Mouse (Mus musculus) brain, embryonic 14.5 days (tissue): Measurements from ENCODE around the gene Pilra.
"Not testable (repeated sequence)": the region's sequence is repeated elsewhere in the genome, so short reads cannot be mapped to it uniquely, and the experiment has no call there.

ENCODE experiments used
- CTCF ChIP-seq: fragments of 200-500 bp; IDR thresholded peaks from 2 replicates; pipeline ENCODE4 v1.5.1; 2012; ENCODE audit warnings: inconsistent platforms, mild to moderate bottlenecking, moderate library complexity, borderline replicate concordance; ENCODE audit not compliant: insufficient read depth, insufficient read length; ENCODE audit errors: extremely low read depth
- POLR2A ChIP-seq: fragments of 200-500 bp; IDR thresholded peaks from 2 replicates; pipeline ENCODE4 v1.6.1; 2012; ENCODE audit warnings: mild to moderate bottlenecking, inconsistent platforms, borderline replicate concordance; ENCODE audit not compliant: poor library complexity, insufficient read depth, insufficient read length, severe bottlenecking; ENCODE audit errors: extremely low read depth

DNA sequence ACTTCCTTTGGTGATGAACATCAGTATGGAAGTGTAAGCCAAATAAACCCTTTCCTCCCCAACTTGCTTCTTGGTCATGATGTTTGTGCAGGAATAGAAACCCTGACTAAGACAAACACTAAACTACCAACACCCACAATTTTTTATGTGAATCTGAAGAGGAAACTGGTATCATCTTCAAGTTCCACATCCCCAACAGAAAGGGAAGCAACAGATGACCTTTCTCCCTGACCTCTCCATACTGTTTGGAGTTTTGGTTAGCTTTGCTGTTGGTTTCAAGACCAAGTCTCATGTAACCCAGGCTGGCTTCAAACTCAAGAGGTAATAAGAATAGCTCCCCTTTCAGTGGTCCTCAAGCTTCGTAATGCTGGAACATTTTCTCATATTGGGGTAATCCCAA, 14.2 kb upstream of the Pilra start:
- TF ChIP-seq CTCF, POLR2A: not testable (repeated sequence)
